Comparison of ENCODE assay signal across 8 mouse cellular contexts in genomic region chr11:59661005-59661404, GRCm38 (mm10). TPM values are rescaled to one million over a fixed set of nuclear protein-coding genes. Genes with fewer than 3 reads are reported as not detected.
DNase-seq lines count a peak whose midpoint lies in the region; ATAC-seq and TF ChIP-seq lines count a peak whose summit lies in the region.

Gene Mprip (plus strand): TSS chr11:59661305.

- H3K9me3 ChIP-seq in hindbrain, embryonic 15.5 days: no peaks in the 10 kb centered on the region
- no peaks in the 10 kb centered on the region for H3K9me3 ChIP-seq in limb, embryonic 10.5 days (replicated peaks)
- H3K9me3 ChIP-seq in neural tube, embryonic 14.5 days (ENCODE audit: control insufficient read depth, low read length): no peaks in the 10 kb centered on the region

- no peaks in the 10 kb centered on the region for H3K36me3 ChIP-seq in hindbrain, embryonic 15.5 days
- H3K36me3 ChIP-seq in limb, embryonic 10.5 days: peaks cover 4% of the 10 kb centered on the region; the same call in 1 of the 2 replicates
- H3K36me3 ChIP-seq in neural tube, embryonic 14.5 days (ENCODE audit: control insufficient read depth, insufficient read depth, low read length): no peaks in the 10 kb centered on the region

- TF ChIP-seq CTCF in cerebellum, adult 2 months (IDR thresholded peaks at IDR 0.05; ENCODE audit: borderline replicate concordance, insufficient read depth, low read depth, low read length): no peak

- ATAC-seq in cerebellum, adult (ENCODE audit: insufficient number of reproducible peaks, low FRiP score, low TSS enrichment): no peak
- ATAC-seq in hindbrain, embryonic 15.5 days (ENCODE audit: low FRiP score, low read depth): no peak
- ATAC-seq in neural tube, embryonic 14.5 days (ENCODE audit: low read depth): no peak

- peak within 1 kb of the TSS; percentile 71 for H3K4me2 ChIP-seq in hindbrain, embryonic 15.5 days
- H3K4me2 ChIP-seq in neural tube, embryonic 14.5 days (ENCODE audit: low read depth, low read length): peak within 1 kb of the TSS; percentile 65

- peaks cover 7% of the 10 kb centered on the region; the same call in 1 of the 2 replicates for H3K4me1 ChIP-seq in cerebellum, adult 2 months (ENCODE audit: control insufficient read depth, insufficient read depth, low read length)
- peaks cover 38% of the 10 kb centered on the region for H3K4me1 ChIP-seq in hindbrain, embryonic 15.5 days (replicated peaks)
- peaks cover 40% of the 10 kb centered on the region for H3K4me1 ChIP-seq in limb, embryonic 10.5 days
- H3K4me1 ChIP-seq in neural tube, embryonic 14.5 days (ENCODE audit: control insufficient read depth, insufficient read depth, low read length): peaks cover 27% of the 10 kb centered on the region

- WGBS in cerebellum, adult 2 months: 87% methylated on average over 3 of the region's 3 CpGs
- 66% methylated on average over 3 of the region's 3 CpGs for WGBS in hindbrain, embryonic 15.5 days
- 55% methylated on average over 3 of the region's 3 CpGs for WGBS in limb, embryonic 10.5 days
- WGBS in neural tube, embryonic 14.5 days: 54% methylated on average over 3 of the region's 3 CpGs

- peak within 1 kb of the TSS; percentile 61 for H3K9ac ChIP-seq in hindbrain, embryonic 15.5 days
- peak within 1 kb of the TSS; percentile 89 for H3K9ac ChIP-seq in neural tube, embryonic 14.5 days (replicated peaks; ENCODE audit: low read depth, low read length)

- no peaks in the 10 kb centered on the region for H3K27me3 ChIP-seq in cerebellum, adult 2 months (ENCODE audit: control insufficient read depth, insufficient read depth, low read length)
- H3K27me3 ChIP-seq in hindbrain, embryonic 15.5 days: no peaks in the 10 kb centered on the region
- H3K27me3 ChIP-seq in limb, embryonic 10.5 days (ENCODE audit: low read depth, poor library complexity, severe bottlenecking): 0 out of 2 replicates have a peak, but pooled peaks cover 3% of the 10 kb centered on the region
- H3K27me3 ChIP-seq in neural tube, embryonic 14.5 days (ENCODE audit: control insufficient read depth, insufficient read depth, low read length): no peaks in the 10 kb centered on the region

- DNase-seq in cerebellum, adult 2 months: no peak
- DNase-seq in adrenal gland, adult 8-10 months: no peak
- DNase-seq in gastrocnemius, adult 18-20 months (ENCODE audit: low spot score): no peak
- DNase-seq in limb, embryonic 10.5 days (ENCODE audit: low spot score): no peak
- no peak for DNase-seq in ovary, adult 18-20 months (ENCODE audit: low spot score)

- H3K27ac ChIP-seq in cerebellum, adult 2 months (ENCODE audit: insufficient read depth, low read length): peak within 1 kb of the TSS; percentile 88
- H3K27ac ChIP-seq in hindbrain, embryonic 15.5 days (replicated peaks): peak within 1 kb of the TSS; percentile 93
- peak within 1 kb of the TSS; percentile 92 for H3K27ac ChIP-seq in limb, embryonic 10.5 days
- peak within 1 kb of the TSS; percentile 87 for H3K27ac ChIP-seq in neural tube, embryonic 14.5 days (ENCODE audit: low read depth, low read length)

- no peak for TF ChIP-seq POLR2A in cerebellum, adult 2 months (IDR thresholded peaks at IDR 0.05; ENCODE audit: borderline replicate concordance, insufficient read depth, low read length)

- peak within 1 kb of the TSS; percentile 97 for H3K4me3 ChIP-seq in cerebellum, adult 2 months (replicated peaks; ENCODE audit: insufficient read depth, low read depth, low read length)
- H3K4me3 ChIP-seq in hindbrain, embryonic 15.5 days: peak within 1 kb of the TSS; percentile 77
- H3K4me3 ChIP-seq in limb, embryonic 10.5 days: peak within 1 kb of the TSS; percentile 79
- H3K4me3 ChIP-seq in neural tube, embryonic 14.5 days (ENCODE audit: low read depth, low read length): peak within 1 kb of the TSS; percentile 73

RNA-seq across cellular contexts. Expression of gene Mprip, which starts in this region (rescaled TPM):
- polyA plus RNA-seq in cerebellum, adult 2 months (2012; rRNA removed): 158 and 160 TPM in 2 replicates
- 100 to 1,000 TPM; 180 to 290 (median 232) TPM for total RNA-seq in adrenal gland, adult 8-10 months (2022)
- total RNA-seq in gastrocnemius, adult 18-20 months (2021): 10 to 100 TPM; 61.2 to 84.0 TPM
- polyA plus RNA-seq in hindbrain, embryonic 15.5 days (2015; fragmentation: Nextera tagmentation; extraction: Ambion mirVana): 78.7 and 80.4 TPM in 2 replicates
- 52.3 and 62.9 TPM in 2 replicates for polyA plus RNA-seq in limb, embryonic 10.5 days (2016; fragmentation: Nextera tagmentation; extraction: Ambion mirVana)
- polyA plus RNA-seq in neural tube, embryonic 14.5 days (2014; fragmentation: Nextera tagmentation; extraction: Ambion mirVana): 54.6 and 61.9 TPM in 2 replicates
